Mouse (Mus musculus): ENCODE results near the gene Slc37a2.

Gene Slc37a2

GRCm38 (mm10) chr9:37214327-37215060 lies 41.0 kb downstream of the Slc37a2 start:
- DNase-seq = no peak

- no peak for DNase-seq
Measured at GRCm38 (mm10) chr9:37213060-37213738, 42.3 kb downstream of the Slc37a2 start.

GRCm38 (mm10) chr9:37207929-37208411 lies 47.6 kb downstream of the Slc37a2 start, which contains the start of gene Tmem218:
TSS of gene Tmem218 (plus strand) at chr9:37208223.
- peak; percentile 91 for DNase-seq

GRCm38 (mm10) chr9:37203884-37204283 lies 51.7 kb downstream of the Slc37a2 start:
- no peak for DNase-seq

- no peak for DNase-seq
Measured at GRCm38 (mm10) chr9:37200414-37200813, 55.1 kb downstream of the Slc37a2 start.

- no peak for DNase-seq
Measured at GRCm38 (mm10) chr9:37197067-37197466, 58.5 kb downstream of the Slc37a2 start.

GRCm38 (mm10) chr9:37188024-37188423 lies 67.5 kb downstream of the Slc37a2 start:
- DNase-seq = no peak

GRCm38 (mm10) chr9:37187407-37187806 lies 68.1 kb downstream of the Slc37a2 start:
- no peak for DNase-seq

- no peak for DNase-seq
Measured at GRCm38 (mm10) chr9:37183176-37183575, 72.4 kb downstream of the Slc37a2 start.

GRCm38 (mm10) chr9:37181596-37181995 lies 73.9 kb downstream of the Slc37a2 start:
- no peak for DNase-seq

- no peak for DNase-seq
Measured at GRCm38 (mm10) chr9:37179596-37179995, 75.9 kb downstream of the Slc37a2 start.

- DNase-seq = no peak
Measured at GRCm38 (mm10) chr9:37178911-37179310, 76.6 kb downstream of the Slc37a2 start.
